Mouse (Mus musculus) embryo, embryonic 10 days (tissue): Measurements from ENCODE around the gene Gpr15.

Experiments used
- DNase-seq: peaks from one replicate; pipeline ENCODE4 v3.0.0-alpha.2; 2015; ENCODE audit warnings: low spot score

Gpr15 gene

GRCm38 (mm10) chr16:58702329-58702932 lies 16.4 kb downstream of the Gpr15 start:
- DNase-seq = no peak

DNA sequence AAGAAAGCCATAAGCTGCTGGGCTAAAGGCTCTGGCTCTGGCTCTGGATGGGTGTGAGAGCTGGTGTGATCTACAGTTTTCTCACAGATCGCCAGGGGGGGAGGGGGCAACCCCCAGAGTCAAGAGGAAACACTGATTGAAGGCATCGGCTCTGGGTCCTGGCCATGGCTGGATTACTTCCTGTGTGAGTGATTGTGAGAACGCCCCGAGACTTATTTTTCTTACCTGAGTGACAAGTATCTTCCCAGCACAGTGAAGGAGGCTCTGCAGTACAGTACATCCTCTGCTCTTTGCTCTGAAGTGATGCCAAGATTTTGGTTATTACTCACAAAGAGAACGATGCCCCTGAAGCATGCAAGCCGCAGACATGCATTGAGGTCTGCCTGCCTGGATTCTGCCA lies 17.1 kb downstream of the Gpr15 start:
- no peak for DNase-seq

- DNase-seq = no peak
Observed at GRCm38 (mm10) chr16:58700816-58701424, 17.9 kb downstream of the Gpr15 start.

GRCm38 (mm10) chr16:58700174-58700573 lies 18.7 kb downstream of the Gpr15 start:
- DNase-seq = no peak

DNA sequence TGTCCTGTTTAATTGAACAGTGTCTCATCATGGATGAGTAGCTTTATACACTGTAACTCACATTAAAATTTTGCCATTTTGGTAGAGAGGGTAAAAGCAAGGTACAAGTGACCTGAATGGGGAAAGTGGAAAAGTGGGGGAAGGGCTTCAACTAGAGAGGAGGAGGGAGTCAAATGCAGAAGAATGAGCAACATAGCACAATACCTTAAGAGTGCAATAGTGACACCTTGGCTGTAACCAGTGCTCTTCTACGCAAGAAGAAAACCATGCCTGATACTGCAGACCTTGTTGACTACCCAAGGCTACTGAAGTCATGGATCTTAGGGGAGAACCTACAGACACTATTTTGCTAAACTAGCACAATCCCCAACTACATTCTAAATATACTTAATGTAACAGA lies 21.6 kb downstream of the Gpr15 start:
- DNase-seq = no peak

GRCm38 (mm10) chr16:58696796-58697195 lies 22.1 kb downstream of the Gpr15 start:
- DNase-seq = no peak

- DNase-seq = no peak
Observed at GRCm38 (mm10) chr16:58694091-58694490, 24.8 kb downstream of the Gpr15 start.

GRCm38 (mm10) chr16:58690322-58690732 lies 28.5 kb downstream of the Gpr15 start:
- DNase-seq = no peak

DNA sequence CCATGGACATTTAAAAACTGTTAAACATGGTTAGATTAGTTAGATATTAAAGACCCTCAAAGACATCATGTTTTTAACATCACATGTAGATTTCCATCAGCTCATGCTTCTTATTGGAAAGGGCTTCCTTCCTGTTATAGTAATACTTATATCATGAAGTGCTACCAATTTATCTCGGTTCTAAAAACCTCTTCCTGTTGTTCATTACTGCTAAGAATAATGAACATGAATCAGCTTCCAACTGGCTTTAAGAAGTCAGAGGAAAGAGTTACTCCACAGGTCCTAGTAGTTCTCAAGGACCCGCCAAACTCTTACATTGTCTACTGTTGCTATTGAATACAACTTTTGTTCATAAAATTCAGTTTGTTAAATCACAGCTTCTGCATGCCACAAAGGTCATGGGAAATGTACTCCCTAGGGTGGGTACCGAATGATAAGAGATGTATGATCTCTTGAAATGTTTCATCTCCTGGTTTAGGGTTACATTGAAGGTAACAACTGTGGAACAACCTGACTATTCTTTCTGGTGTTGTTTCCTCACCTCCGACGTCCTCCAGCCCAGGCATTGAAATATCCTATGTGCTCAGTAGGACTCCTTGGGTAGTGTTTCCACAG lies 29.2 kb downstream of the Gpr15 start:
- no peak for DNase-seq

GRCm38 (mm10) chr16:58688534-58688933 lies 30.3 kb downstream of the Gpr15 start:
- DNase-seq = no peak

GRCm38 (mm10) chr16:58685548-58686537 lies 33.0 kb downstream of the Gpr15 start:
- DNase-seq = no peak

DNA sequence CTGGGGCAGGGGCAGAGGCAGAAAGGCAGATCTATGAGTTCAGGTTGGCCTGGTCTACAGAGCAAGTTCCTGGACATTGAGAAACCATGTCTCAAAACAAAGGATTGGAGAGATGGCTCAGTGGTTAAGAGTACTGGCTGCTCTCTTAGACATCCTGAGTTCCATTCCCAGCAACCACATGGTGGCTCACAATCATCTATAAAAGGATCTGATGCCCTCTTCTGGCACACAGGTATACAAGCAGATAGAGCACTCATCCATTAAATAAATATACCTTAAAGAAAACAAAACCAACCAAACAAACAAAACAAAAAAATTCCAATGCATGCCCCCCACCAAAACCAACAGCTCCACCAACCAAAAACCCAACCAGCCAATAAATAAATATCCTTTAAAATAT lies 34.3 kb downstream of the Gpr15 start:
- DNase-seq = no peak

DNA sequence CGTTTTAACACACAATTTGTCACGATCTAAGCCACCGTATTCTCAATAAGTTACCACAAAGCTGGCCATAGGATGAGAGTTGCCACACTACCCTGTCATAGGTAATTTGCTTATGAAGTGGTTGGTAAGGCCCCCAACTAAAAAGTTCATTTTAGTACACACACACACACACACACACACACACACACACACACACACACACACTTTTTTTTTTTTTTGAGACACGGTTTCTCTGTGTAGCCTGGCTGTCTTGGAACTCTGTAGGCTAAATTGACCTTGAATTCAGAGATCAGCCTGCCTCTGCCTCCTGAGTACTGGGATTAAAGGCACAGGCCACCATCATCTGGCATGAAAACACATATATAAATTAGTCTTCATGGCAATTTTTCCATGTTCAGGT lies 35.0 kb downstream of the Gpr15 start:
- DNase-seq = no peak

DNA sequence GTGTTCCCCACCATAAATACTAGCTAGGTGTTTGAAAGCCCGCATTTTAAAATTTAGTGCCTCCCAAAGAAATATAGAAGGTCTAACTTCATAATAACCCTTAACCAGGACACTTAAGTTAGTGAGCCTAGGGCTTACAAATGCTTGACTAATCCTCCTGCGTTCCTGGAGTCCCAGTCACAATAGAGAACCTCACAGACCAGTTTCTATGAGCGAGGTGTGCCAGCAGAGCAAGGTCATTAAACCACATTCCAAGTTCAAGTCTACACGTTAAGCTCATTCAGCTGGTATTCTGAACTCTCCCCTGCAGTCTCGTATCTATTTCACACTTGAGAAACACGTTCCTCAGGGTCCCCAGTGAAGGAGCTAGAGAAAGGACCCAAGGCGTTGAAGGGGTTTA lies 36.0 kb downstream of the Gpr15 start:
- no peak for DNase-seq

GRCm38 (mm10) chr16:58682046-58682445 lies 36.8 kb downstream of the Gpr15 start:
- no peak for DNase-seq

GRCm38 (mm10) chr16:58678660-58679059 lies 40.2 kb downstream of the Gpr15 start:
- DNase-seq = no peak

DNA sequence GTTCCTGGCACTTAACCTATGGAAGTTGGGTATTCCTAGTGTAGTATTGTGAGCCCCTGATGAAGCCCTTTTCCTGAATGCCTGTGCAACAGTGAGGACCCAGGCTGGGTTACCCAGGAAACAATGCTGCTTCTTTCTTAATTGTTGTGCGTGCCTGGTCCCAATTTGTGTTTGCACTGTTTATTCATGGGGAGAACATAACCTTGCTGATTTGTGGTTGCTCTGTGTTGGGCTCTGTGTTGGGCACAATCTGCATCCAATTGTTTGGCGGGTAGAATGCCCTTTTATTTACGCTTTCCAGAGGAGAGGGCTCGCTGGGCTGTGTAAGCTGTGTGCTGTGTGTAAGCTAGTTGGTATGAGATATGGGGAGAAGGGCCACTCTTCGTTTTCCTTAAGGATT lies 41.4 kb downstream of the Gpr15 start:
- no peak for DNase-seq

GRCm38 (mm10) chr16:58676633-58677032 lies 42.2 kb downstream of the Gpr15 start:
- DNase-seq = no peak

GRCm38 (mm10) chr16:58676156-58676555 lies 42.7 kb downstream of the Gpr15 start:
- no peak for DNase-seq

DNA sequence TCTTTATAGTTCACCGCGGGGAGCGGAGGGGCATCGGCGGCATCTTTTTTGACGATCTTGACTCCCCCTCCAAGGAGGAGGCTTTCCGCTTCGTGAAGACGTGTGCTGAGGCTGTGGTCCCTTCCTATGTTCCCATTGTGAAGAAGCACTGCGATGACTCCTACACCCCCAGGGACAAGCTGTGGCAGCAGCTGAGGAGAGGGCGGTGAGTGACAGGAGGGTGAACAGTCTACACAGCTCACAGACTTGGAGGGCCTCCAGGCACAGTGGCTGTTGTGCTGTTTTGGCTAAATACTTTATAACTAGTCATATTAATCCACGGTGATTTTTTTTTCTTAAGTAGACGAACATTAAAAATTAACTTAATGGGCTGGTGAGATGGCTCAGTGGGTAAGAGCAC lies 43.6 kb downstream of the Gpr15 start:
- no peak for DNase-seq

DNA sequence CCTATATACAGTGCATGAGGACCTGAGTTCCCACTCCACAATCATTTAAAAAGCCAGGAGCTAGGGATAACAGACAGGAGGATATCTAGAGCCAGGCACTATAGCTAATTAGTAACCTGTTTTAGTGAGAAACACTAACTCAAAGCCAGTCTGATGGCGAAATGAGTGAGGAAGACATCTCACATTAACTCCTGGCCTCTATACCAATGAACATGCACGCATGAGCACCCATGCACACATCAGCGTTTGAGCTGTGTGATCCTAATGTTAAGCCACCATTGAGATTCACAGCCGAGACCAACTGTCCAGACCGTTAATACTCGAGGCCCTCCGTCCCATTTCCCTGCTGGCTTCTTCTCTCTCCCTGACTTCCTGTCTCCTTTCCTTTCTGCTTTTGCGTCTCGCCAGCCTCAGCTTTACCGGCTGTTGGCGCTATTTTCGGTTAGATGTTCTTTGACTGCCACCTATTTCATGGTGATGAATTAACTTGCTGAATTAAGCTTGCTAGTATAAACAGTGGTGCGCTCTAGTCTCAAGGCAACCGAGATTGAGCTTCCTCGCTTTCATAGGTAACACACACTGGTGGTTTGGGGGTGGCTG lies 45.0 kb downstream of the Gpr15 start:
- DNase-seq = no peak

GRCm38 (mm10) chr16:58672396-58672795 lies 46.5 kb downstream of the Gpr15 start:
- DNase-seq = no peak
